Mouse (Mus musculus): ENCODE measurements around the gene Slc1a6. TPM values are rescaled to one million over a fixed set of nuclear protein-coding genes. Genes with fewer than 3 reads are reported as not detected.
A peak's percentile ranks its signal among the peaks of the same experiment; 100 is the strongest.
"Not testable (repeated sequence)": the region's sequence is repeated elsewhere in the genome, so short reads cannot be mapped to it uniquely, and the experiment has no call there.

The Slc1a6 gene
- polyA plus RNA-seq, 1 experiment from 2014 or later = 0.34 TPM

GRCm38 (mm10) chr10:78787566-78788087 lies 7.3 kb downstream of the Slc1a6 start:
- peak overlapping the region; percentile 57; the same call in 1 of the 2 replicates for H3K9ac ChIP-seq (ENCODE audit: low read depth, low read length)
- DNase-seq (ENCODE audit: low spot score) = peak; percentile 89
- no peaks in the 10 kb centered on the region for H3K27me3 ChIP-seq (ENCODE audit: insufficient read depth, low read length)
- H3K9me3 ChIP-seq (replicated peaks; ENCODE audit: low read length) = no peaks in the 10 kb centered on the region
- peak overlapping the region; percentile 74 for H3K4me2 ChIP-seq (ENCODE audit: low read length)
- ATAC-seq (replicated peaks; ENCODE audit: low FRiP score, low read depth) = peak; percentile 93
- 0 out of 2 replicates have a peak overlapping the region, but pooled peaks have one; percentile 13 for H3K27ac ChIP-seq
- no peaks in the 10 kb centered on the region for H3K36me3 ChIP-seq (ENCODE audit: insufficient read depth, low read length)
- TF ChIP-seq CTCF (IDR thresholded peaks at IDR 0.05; ENCODE audit: low read depth) = no peak; the same call in 1 of the 2 replicates
- 2% methylated on average over 22 of the region's 22 CpGs for WGBS
- peak overlapping the region; percentile 37 for H3K4me3 ChIP-seq (replicated peaks; ENCODE audit: low read depth, low read length)
- H3K4me1 ChIP-seq (replicated peaks; ENCODE audit: insufficient read depth, low read length) = no peaks in the 10 kb centered on the region

- Histone ChIP-seq H3K27me3 (ENCODE audit: insufficient read depth, low read length) (no peaks in the 10 kb centered on the region), H3K4me3 (replicated peaks; ENCODE audit: low read depth, low read length) (no peak overlapping the region), H3K9me3 (replicated peaks; ENCODE audit: low read length) (no peaks in the 10 kb centered on the region), H3K9ac (ENCODE audit: low read depth, low read length) (no peak overlapping the region), H3K27ac (no peak overlapping the region), H3K36me3 (ENCODE audit: insufficient read depth, low read length) (no peaks in the 10 kb centered on the region), H3K4me1 (replicated peaks; ENCODE audit: insufficient read depth, low read length) (no peaks in the 10 kb centered on the region), H3K4me2 (ENCODE audit: low read length) (no peak overlapping the region)
- no peak for ATAC-seq (replicated peaks; ENCODE audit: low FRiP score, low read depth)
- DNase-seq (ENCODE audit: low spot score) = peak; percentile 13
- 25% methylated on average over 1 of the region's 1 CpGs for WGBS
- TF ChIP-seq CTCF (IDR thresholded peaks at IDR 0.05; ENCODE audit: low read depth) = peak; percentile 30; the same call in 1 of the 2 replicates
These were observed 10.3 kb downstream of the Slc1a6 start for GRCm38 (mm10) chr10:78790561-78790960.

GRCm38 (mm10) chr10:78801449-78801848 lies 21.2 kb downstream of the Slc1a6 start:
- Histone ChIP-seq H3K27me3 (ENCODE audit: insufficient read depth, low read length) (no peaks in the 10 kb centered on the region), H3K27ac (no peak overlapping the region), H3K36me3 (ENCODE audit: insufficient read depth, low read length) (no peaks in the 10 kb centered on the region), H3K4me2 (ENCODE audit: low read length) (no peak overlapping the region), H3K4me1 (replicated peaks; ENCODE audit: insufficient read depth, low read length) (no peaks in the 10 kb centered on the region), H3K9ac (ENCODE audit: low read depth, low read length) (no peak overlapping the region), H3K9me3 (replicated peaks; ENCODE audit: low read length) (no peaks in the 10 kb centered on the region), H3K4me3 (replicated peaks; ENCODE audit: low read depth, low read length) (no peak overlapping the region)
- 72% methylated on average over 2 of the region's 2 CpGs for WGBS
- DNase-seq (ENCODE audit: low spot score) (no peak), ATAC-seq (replicated peaks; ENCODE audit: low FRiP score, low read depth) (no peak)
- no peak; the same call in 1 of the 2 replicates for TF ChIP-seq CTCF (IDR thresholded peaks at IDR 0.05; ENCODE audit: low read depth)

GRCm38 (mm10) chr10:78812358-78813060 lies 32.2 kb downstream of the Slc1a6 start:
- TF ChIP-seq CTCF (IDR thresholded peaks at IDR 0.05; ENCODE audit: low read depth) = no peak
- Histone ChIP-seq H3K4me2 (ENCODE audit: low read length) (no peak overlapping the region), H3K4me1 (replicated peaks; ENCODE audit: insufficient read depth, low read length) (no peaks in the 10 kb centered on the region), H3K9ac (ENCODE audit: low read depth, low read length) (no peak overlapping the region), H3K9me3 (replicated peaks; ENCODE audit: low read length) (no peaks in the 10 kb centered on the region), H3K36me3 (ENCODE audit: insufficient read depth, low read length) (no peaks in the 10 kb centered on the region), H3K4me3 (replicated peaks; ENCODE audit: low read depth, low read length) (no peak overlapping the region), H3K27me3 (ENCODE audit: insufficient read depth, low read length) (no peaks in the 10 kb centered on the region), H3K27ac (no peak overlapping the region)
- 61% methylated on average over 6 of the region's 6 CpGs for WGBS
- DNase-seq (ENCODE audit: low spot score) (no peak), ATAC-seq (replicated peaks; ENCODE audit: low FRiP score, low read depth) (no peak)

GRCm38 (mm10) chr10:78840456-78840855 lies 60.2 kb downstream of the Slc1a6 start:
- 91% methylated on average over 12 of the region's 12 CpGs for WGBS
- not testable (repeated sequence) for H3K4me3 ChIP-seq (replicated peaks; ENCODE audit: low read depth, low read length); H3K36me3 ChIP-seq (ENCODE audit: insufficient read depth, low read length); H3K4me2 ChIP-seq (ENCODE audit: low read length); DNase-seq (ENCODE audit: low spot score); H3K27me3 ChIP-seq (ENCODE audit: insufficient read depth, low read length); H3K9ac ChIP-seq (ENCODE audit: low read depth, low read length); H3K9me3 ChIP-seq (replicated peaks; ENCODE audit: low read length); ATAC-seq (replicated peaks; ENCODE audit: low FRiP score, low read depth); H3K27ac ChIP-seq; H3K4me1 ChIP-seq (replicated peaks; ENCODE audit: insufficient read depth, low read length)

- DNase-seq (ENCODE audit: low spot score) = no peak
- H3K36me3 ChIP-seq (ENCODE audit: insufficient read depth, low read length) = no peaks in the 10 kb centered on the region
- no peaks in the 10 kb centered on the region for H3K27me3 ChIP-seq (ENCODE audit: insufficient read depth, low read length)
- no peak within 1 kb of the TSS for H3K4me2 ChIP-seq (ENCODE audit: low read length)
- H3K27ac ChIP-seq = no peak within 1 kb of the TSS
- no peak for TF ChIP-seq CTCF (IDR thresholded peaks at IDR 0.05; ENCODE audit: low read depth)
- H3K9ac ChIP-seq (ENCODE audit: low read depth, low read length) = no peak within 1 kb of the TSS
- no peaks in the 10 kb centered on the region for H3K4me1 ChIP-seq (replicated peaks; ENCODE audit: insufficient read depth, low read length)
- no peak within 1 kb of the TSS for H3K4me3 ChIP-seq (replicated peaks; ENCODE audit: low read depth, low read length)
- 84% methylated on average over 2 of the region's 2 CpGs for WGBS
- no peak for ATAC-seq (replicated peaks; ENCODE audit: low FRiP score, low read depth)
- no peaks in the 10 kb centered on the region for H3K9me3 ChIP-seq (replicated peaks; ENCODE audit: low read length)
These were observed 71.8 kb downstream of the Slc1a6 start, which contains the start of gene Olfr1356 for GRCm38 (mm10) chr10:78852066-78852465. Olfr1356 (minus strand) TSS chr10:78852166.

Other genes with a start within 250 kb of the Slc1a6 start
- 57.4 and 60.9 TPM in 2 replicates for gene Ilvbl, start 206.2 kb upstream of the Slc1a6 start, polyA plus RNA-seq (2015; fragmentation: Nextera tagmentation; extraction: Ambion mirVana)
- 12.8 and 13.8 TPM in 2 replicates for gene Syde1, start 188.5 kb upstream of the Slc1a6 start, polyA plus RNA-seq (2015; fragmentation: Nextera tagmentation; extraction: Ambion mirVana)
- not detected in 2 replicates for gene Olfr1357, start 162.4 kb upstream of the Slc1a6 start, polyA plus RNA-seq (2015; fragmentation: Nextera tagmentation; extraction: Ambion mirVana)
- not detected in 2 replicates for gene Casp14, start 62.2 kb upstream of the Slc1a6 start, polyA plus RNA-seq (2015; fragmentation: Nextera tagmentation; extraction: Ambion mirVana)
- not detected in 2 replicates for gene Ccdc105, start 27.4 kb upstream of the Slc1a6 start, polyA plus RNA-seq (2015; fragmentation: Nextera tagmentation; extraction: Ambion mirVana)
- not detected in 2 replicates for gene Olfr1356, start 71.7 kb downstream of the Slc1a6 start, polyA plus RNA-seq (2015; fragmentation: Nextera tagmentation; extraction: Ambion mirVana)
- not detected in 2 replicates for gene Olfr1355, start 95.0 kb downstream of the Slc1a6 start, polyA plus RNA-seq (2015; fragmentation: Nextera tagmentation; extraction: Ambion mirVana)
- gene Olfr1354, start 132.7 kb downstream of the Slc1a6 start, polyA plus RNA-seq (2015; fragmentation: Nextera tagmentation; extraction: Ambion mirVana) = not detected in 2 replicates
- gene Olfr8, start 170.1 kb downstream of the Slc1a6 start, polyA plus RNA-seq (2015; fragmentation: Nextera tagmentation; extraction: Ambion mirVana) = not detected in 2 replicates
- not detected in 2 replicates for gene Olfr1353, start 182.8 kb downstream of the Slc1a6 start, polyA plus RNA-seq (2015; fragmentation: Nextera tagmentation; extraction: Ambion mirVana)
- gene Olfr1352, start 200.6 kb downstream of the Slc1a6 start, polyA plus RNA-seq (2015; fragmentation: Nextera tagmentation; extraction: Ambion mirVana) = not detected in 2 replicates
- not detected in 2 replicates for gene Olfr1351, start 232.0 kb downstream of the Slc1a6 start, polyA plus RNA-seq (2015; fragmentation: Nextera tagmentation; extraction: Ambion mirVana)
- gene Olfr57, start 248.2 kb downstream of the Slc1a6 start, polyA plus RNA-seq (2015; fragmentation: Nextera tagmentation; extraction: Ambion mirVana) = not detected in 2 replicates

All from kidney, postnatal 0 days (tissue).